In the genomic region with DNA sequence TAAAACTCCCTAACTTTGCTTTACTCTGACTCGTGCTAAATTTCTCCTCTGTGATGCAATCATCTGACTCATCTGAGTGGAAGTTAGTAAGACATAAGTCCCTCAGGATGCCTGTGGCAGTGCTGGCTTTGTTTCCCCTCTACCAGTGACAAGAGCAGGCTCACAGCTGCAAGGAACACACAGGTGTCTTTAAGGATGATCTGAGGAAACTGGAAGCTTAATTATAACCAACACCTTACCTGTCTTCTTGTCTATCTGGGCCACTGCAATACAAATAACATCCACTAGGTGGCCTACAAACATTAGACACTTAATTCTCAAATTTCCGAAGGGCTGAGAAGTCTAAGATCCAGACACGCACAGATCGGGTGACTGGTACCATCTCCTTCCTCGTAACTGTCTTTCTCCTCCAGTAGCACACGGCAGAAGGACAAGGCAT, we compare ENCODE assay signal across 9 mouse cellular contexts. TPM values are rescaled to one million over a fixed set of nuclear protein-coding genes. Genes with fewer than 3 reads are reported as not detected.
A peak's percentile ranks its signal among the peaks of the same experiment; 100 is the strongest.
DNase-seq lines count a peak whose midpoint lies in the region; ATAC-seq and TF ChIP-seq lines count a peak whose summit lies in the region.
"Had no signal": no experiment of that assay in that cellular context is flagged by ENCODE, and none has a peak within 500 bp of the region (broad histone marks: within the 10 kb centered on the region; RNA-seq: fewer than 3 reads in every experiment).

No protein-coding gene starts in this region.

- peak; percentile 80 for ATAC-seq in frontal cortex, adult (ENCODE audit: low TSS enrichment)

- no peaks in the 10 kb centered on the region; the same call in 1 of the 2 replicates for H3K4me1 ChIP-seq in lung, adult 2 months (ENCODE audit: control insufficient read depth, insufficient read depth, low read length)
- H3K4me1 ChIP-seq: limb, embryonic 12.5 days had no signal

- TF ChIP-seq CTCF in lung, adult 2 months (IDR thresholded peaks at IDR 0.05; ENCODE audit: insufficient read depth, low read length): no peak

- no peak for TF ChIP-seq POLR2A in lung, adult 2 months (IDR thresholded peaks at IDR 0.05; ENCODE audit: borderline replicate concordance, extremely low read depth, low read depth, low read length)

- DNase-seq in frontal cortex, postnatal 14 days (ENCODE audit: low spot score in 2 of 2): no peak
- DNase-seq in 3T3-L1 (ENCODE audit: low read depth, low spot score): peak; percentile 93
- peak; percentile 48 for DNase-seq in T-cell, adult 2 months (ENCODE audit: low spot score)
- DNase-seq in embryo, embryonic 11.5 days (ENCODE audit: low read depth, low spot score): peak; percentile 46
- peak; percentile 40 to 49 for DNase-seq in kidney, adult 8-10 months
- peak; percentile 18 for DNase-seq in lung, adult 2 months
- peak; percentile 54 for DNase-seq in retina, postnatal 7 days (ENCODE audit: low read depth, low spot score)

- no peak overlapping the region for H3K4me3 ChIP-seq in lung, adult 2 months (replicated peaks; ENCODE audit: extremely low read depth, low read depth, low read length)
- H3K4me3 ChIP-seq: limb, embryonic 12.5 days had no signal

- WGBS in lung, adult 2 months: 14% methylated on average over 6 of the region's 6 CpGs

RNA-seq across cellular contexts. Expression of a gene that starts 3.7 kb away (rescaled TPM):
- 2.7 and 7.2 TPM in 2 replicates for polyA plus RNA-seq in lung, adult 2 months (2012; rRNA removed)

RNA-seq across cellular contexts. Expression of a gene that starts 15.5 kb away (rescaled TPM):
- 29.1 and 50.1 TPM in 2 replicates for polyA plus RNA-seq in lung, adult 2 months (2012; rRNA removed)

Comparison
In these comparisons a context has a peak if more than half of its experiments do, and no peak if none do; other contexts are left out.
1. DNase-seq: peak in 3T3-L1 (single experiment), T-cell, adult 2 months (single experiment), embryo, embryonic 11.5 days (single experiment), kidney, adult 8-10 months (2 of 2), lung, adult 2 months (single experiment) and retina, postnatal 7 days (single experiment); none in frontal cortex, postnatal 14 days (0 of 2).